Mouse (Mus musculus) heart, postnatal 0 days (tissue): ENCODE results near the gene 2010300C02Rik.

Experiments used
- CTCF ChIP-seq: IDR thresholded peaks from 2 replicates; pipeline ENCODE4 v1.5.1; 2016; ENCODE audit warnings: antibody characterized with exemption, control low read depth, low read depth
- EP300 ChIP-seq: IDR thresholded peaks from 2 replicates; pipeline ENCODE4 v1.6.1; 2016; ENCODE audit warnings: antibody characterized with exemption, low read depth

DNA sequence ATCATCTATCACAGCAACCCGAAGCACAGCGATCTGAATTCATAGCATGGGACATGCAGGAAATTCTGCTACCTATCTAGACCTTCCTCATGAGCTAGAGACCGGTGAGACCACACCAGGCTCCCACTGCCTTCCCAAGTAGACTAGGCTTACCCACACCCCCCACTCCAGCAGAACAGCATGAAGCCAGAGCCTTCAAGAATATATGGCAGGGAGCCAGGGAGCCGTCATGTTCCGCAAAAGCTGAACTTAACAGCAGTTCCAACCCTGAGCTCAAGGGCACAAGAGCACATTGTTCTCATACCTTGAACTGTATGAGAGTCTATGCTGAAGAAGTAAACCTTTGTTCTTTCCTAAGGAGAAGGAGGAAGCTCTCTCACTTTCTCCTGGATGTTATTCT, 32.4 kb downstream of the 2010300C02Rik start:
- TF ChIP-seq EP300 (no peak), CTCF (no peak)
